Mouse (Mus musculus): Measurements from ENCODE around the gene Cdk18. TPM values are rescaled to one million over a fixed set of nuclear protein-coding genes. Genes with fewer than 3 reads are reported as not detected.

Gene Cdk18
- total and polyA plus RNA-seq, 2 experiments: 4.7 to 33.2 TPM

GRCm38 (mm10) chr1:132121895-132122294 lies 17.6 kb downstream of the Cdk18 start:
- H3K79me2 ChIP-seq (ENCODE audit: control insufficient read depth, insufficient read depth, low read length): peaks cover 8% of the 10 kb centered on the region; the same call in 1 of the 2 replicates
- H3K4me3 ChIP-seq (ENCODE audit: insufficient read depth, low read depth, low read length): no peak overlapping the region
- peaks cover 8% of the 10 kb centered on the region; the same call in 1 of the 2 replicates for H3K36me3 ChIP-seq (ENCODE audit: control insufficient read depth, insufficient read depth, low read length)
- H3K27ac ChIP-seq (replicated peaks; ENCODE audit: insufficient read depth, low read depth, low read length): no peak overlapping the region
- no peak for TF ChIP-seq POLR2A (IDR thresholded peaks at IDR 0.05; ENCODE audit: extremely low read depth, insufficient read depth, low read length)
- peaks cover 12% of the 10 kb centered on the region for H3K4me1 ChIP-seq (ENCODE audit: control insufficient read depth, insufficient read depth, low read length)
- DNase-seq (ENCODE audit: extremely low read depth, low read depth, low spot score): no peak
- 92% methylated on average over 6 of the region's 6 CpGs for whole genome bisulfite sequencing
- no peaks in the 10 kb centered on the region for H3K27me3 ChIP-seq (ENCODE audit: control insufficient read depth, insufficient read depth, low read length)
- no peak overlapping the region for H3K9ac ChIP-seq (ENCODE audit: low read depth, low read length)

GRCm38 (mm10) chr1:132121236-132121635 lies 18.2 kb downstream of the Cdk18 start:
- Histone ChIP-seq H3K9ac (ENCODE audit: low read depth, low read length) (no peak overlapping the region), H3K79me2 (ENCODE audit: control insufficient read depth, insufficient read depth, low read length) (peaks cover 8% of the 10 kb centered on the region; the same call in 1 of the 2 replicates), H3K4me3 (ENCODE audit: insufficient read depth, low read depth, low read length) (no peak overlapping the region), H3K27ac (replicated peaks; ENCODE audit: insufficient read depth, low read depth, low read length) (no peak overlapping the region), H3K4me1 (ENCODE audit: control insufficient read depth, insufficient read depth, low read length) (peaks cover 9% of the 10 kb centered on the region), H3K27me3 (ENCODE audit: control insufficient read depth, insufficient read depth, low read length) (no peaks in the 10 kb centered on the region), H3K36me3 (ENCODE audit: control insufficient read depth, insufficient read depth, low read length) (peaks cover 8% of the 10 kb centered on the region; the same call in 1 of the 2 replicates)
- TF ChIP-seq CTCF (IDR thresholded peaks at IDR 0.05; ENCODE audit: low read depth, low read length) (peak; percentile 78), POLR2A (IDR thresholded peaks at IDR 0.05; ENCODE audit: extremely low read depth, insufficient read depth, low read length) (no peak)
- WGBS: 28% methylated on average over 6 of the region's 6 CpGs
- DNase-seq (ENCODE audit: extremely low read depth, low read depth, low spot score): peak; percentile 57

DNA sequence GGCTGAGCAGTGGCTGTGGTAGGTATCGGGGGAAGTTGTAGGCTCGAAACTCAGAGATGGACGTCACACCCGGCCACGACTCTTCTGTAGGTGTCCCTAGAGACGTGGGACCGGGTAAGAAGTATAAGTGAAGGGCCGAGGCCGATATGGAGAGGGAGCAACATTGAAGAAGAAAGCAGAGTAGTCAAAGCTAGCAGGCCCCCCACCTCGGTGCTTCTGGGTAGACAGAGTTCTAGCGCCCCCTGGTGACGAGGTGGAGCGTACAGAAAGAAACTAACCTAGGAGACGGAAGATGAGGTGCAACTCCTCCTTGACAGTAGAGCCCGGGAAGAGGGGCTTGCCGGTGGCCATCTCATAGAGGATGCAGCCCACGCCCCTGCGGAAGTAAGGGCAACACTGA lies 22.9 kb downstream of the Cdk18 start:
- H3K27ac ChIP-seq (replicated peaks; ENCODE audit: insufficient read depth, low read depth, low read length): no peak overlapping the region
- TF ChIP-seq POLR2A (IDR thresholded peaks at IDR 0.05; ENCODE audit: extremely low read depth, insufficient read depth, low read length) (no peak), CTCF (IDR thresholded peaks at IDR 0.05; ENCODE audit: low read depth, low read length) (peak; percentile 72)
- H3K79me2 ChIP-seq (ENCODE audit: control insufficient read depth, insufficient read depth, low read length): no peaks in the 10 kb centered on the region
- 65% methylated on average over 18 of the region's 18 CpGs for WGBS
- H3K27me3 ChIP-seq (ENCODE audit: control insufficient read depth, insufficient read depth, low read length): no peaks in the 10 kb centered on the region
- DNase-seq (ENCODE audit: extremely low read depth, low read depth, low spot score): no peak
- no peak overlapping the region for H3K4me3 ChIP-seq (ENCODE audit: insufficient read depth, low read depth, low read length)
- no peak overlapping the region for H3K9ac ChIP-seq (ENCODE audit: low read depth, low read length)
- peaks cover 12% of the 10 kb centered on the region for H3K36me3 ChIP-seq (ENCODE audit: control insufficient read depth, insufficient read depth, low read length)
- no peaks in the 10 kb centered on the region for H3K4me1 ChIP-seq (ENCODE audit: control insufficient read depth, insufficient read depth, low read length)

GRCm38 (mm10) chr1:132113098-132113497 lies 26.4 kb downstream of the Cdk18 start:
- Histone ChIP-seq H3K27ac (replicated peaks; ENCODE audit: insufficient read depth, low read depth, low read length) (no peak overlapping the region), H3K27me3 (ENCODE audit: control insufficient read depth, insufficient read depth, low read length) (no peaks in the 10 kb centered on the region), H3K36me3 (ENCODE audit: control insufficient read depth, insufficient read depth, low read length) (peaks cover 3% of the 10 kb centered on the region), H3K4me1 (ENCODE audit: control insufficient read depth, insufficient read depth, low read length) (no peaks in the 10 kb centered on the region), H3K79me2 (ENCODE audit: control insufficient read depth, insufficient read depth, low read length) (no peaks in the 10 kb centered on the region), H3K4me3 (ENCODE audit: insufficient read depth, low read depth, low read length) (no peak overlapping the region), H3K9ac (ENCODE audit: low read depth, low read length) (no peak overlapping the region)
- WGBS: 45% methylated on average over 3 of the region's 3 CpGs
- no peak for DNase-seq (ENCODE audit: extremely low read depth, low read depth, low spot score)
- TF ChIP-seq CTCF (IDR thresholded peaks at IDR 0.05; ENCODE audit: low read depth, low read length): no peak
- no peak for TF ChIP-seq POLR2A (IDR thresholded peaks at IDR 0.05; ENCODE audit: extremely low read depth, insufficient read depth, low read length)

GRCm38 (mm10) chr1:132112426-132112825 lies 27.1 kb downstream of the Cdk18 start:
- no peaks in the 10 kb centered on the region for H3K4me1 ChIP-seq (ENCODE audit: control insufficient read depth, insufficient read depth, low read length)
- no peak for DNase-seq (ENCODE audit: extremely low read depth, low read depth, low spot score)
- TF ChIP-seq POLR2A (IDR thresholded peaks at IDR 0.05; ENCODE audit: extremely low read depth, insufficient read depth, low read length) (no peak), CTCF (IDR thresholded peaks at IDR 0.05; ENCODE audit: low read depth, low read length) (no peak)
- no peaks in the 10 kb centered on the region for H3K27me3 ChIP-seq (ENCODE audit: control insufficient read depth, insufficient read depth, low read length)
- no peak overlapping the region for H3K9ac ChIP-seq (ENCODE audit: low read depth, low read length)
- H3K36me3 ChIP-seq (ENCODE audit: control insufficient read depth, insufficient read depth, low read length): peaks cover 3% of the 10 kb centered on the region
- H3K4me3 ChIP-seq (ENCODE audit: insufficient read depth, low read depth, low read length): no peak overlapping the region
- H3K27ac ChIP-seq (replicated peaks; ENCODE audit: insufficient read depth, low read depth, low read length): no peak overlapping the region
- WGBS: 80% methylated on average over 8 of the region's 8 CpGs
- H3K79me2 ChIP-seq (ENCODE audit: control insufficient read depth, insufficient read depth, low read length): no peaks in the 10 kb centered on the region

DNA sequence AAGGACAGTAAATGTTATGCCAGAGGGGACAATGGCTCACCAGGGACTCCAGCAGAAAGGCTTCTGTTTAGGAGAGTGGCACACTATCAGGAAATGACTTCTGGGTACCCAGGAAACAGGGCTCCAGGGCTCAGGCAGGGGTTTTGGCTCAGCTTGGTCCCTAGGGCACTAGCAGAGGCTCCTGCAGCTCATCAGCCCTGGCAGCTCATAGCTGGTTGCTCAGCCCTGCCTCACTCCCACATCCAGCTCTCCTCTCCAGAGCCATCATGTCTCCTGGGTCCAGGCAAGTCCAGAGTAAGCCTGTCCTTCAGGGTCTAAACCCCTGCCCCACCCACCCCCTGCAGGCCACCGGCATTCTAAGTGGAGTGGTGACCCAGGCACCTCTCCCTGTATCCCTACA lies 28.1 kb downstream of the Cdk18 start:
- Histone ChIP-seq H3K9ac (ENCODE audit: low read depth, low read length) (no peak overlapping the region), H3K27ac (replicated peaks; ENCODE audit: insufficient read depth, low read depth, low read length) (no peak overlapping the region), H3K79me2 (ENCODE audit: control insufficient read depth, insufficient read depth, low read length) (no peaks in the 10 kb centered on the region), H3K4me3 (ENCODE audit: insufficient read depth, low read depth, low read length) (no peak overlapping the region), H3K36me3 (ENCODE audit: control insufficient read depth, insufficient read depth, low read length) (peaks cover 3% of the 10 kb centered on the region), H3K4me1 (ENCODE audit: control insufficient read depth, insufficient read depth, low read length) (no peaks in the 10 kb centered on the region), H3K27me3 (ENCODE audit: control insufficient read depth, insufficient read depth, low read length) (no peaks in the 10 kb centered on the region)
- DNase-seq (ENCODE audit: extremely low read depth, low read depth, low spot score): no peak
- TF ChIP-seq POLR2A (IDR thresholded peaks at IDR 0.05; ENCODE audit: extremely low read depth, insufficient read depth, low read length) (no peak), CTCF (IDR thresholded peaks at IDR 0.05; ENCODE audit: low read depth, low read length) (no peak)
- WGBS: 43% methylated on average over 1 of the region's 1 CpGs

All from liver, adult 2 months (tissue).